Mouse (Mus musculus) frontal cortex, postnatal 36 days (tissue): ENCODE results near the gene Dlg2.

ENCODE experiments used
- DNase-seq, 2 experiments: peaks; one replicate each; pipeline ENCODE4 v3.0.0; 2022; ENCODE audit warnings: low spot score in 2 of 2

The Dlg2 gene

GRCm38 (mm10) chr7:90476313-90477245, at the start of gene Dlg2:
Gene Dlg2, plus strand, starts transcription at chr7:90476672.
- DNase-seq, result peak; percentile 61 to 68

DNA sequence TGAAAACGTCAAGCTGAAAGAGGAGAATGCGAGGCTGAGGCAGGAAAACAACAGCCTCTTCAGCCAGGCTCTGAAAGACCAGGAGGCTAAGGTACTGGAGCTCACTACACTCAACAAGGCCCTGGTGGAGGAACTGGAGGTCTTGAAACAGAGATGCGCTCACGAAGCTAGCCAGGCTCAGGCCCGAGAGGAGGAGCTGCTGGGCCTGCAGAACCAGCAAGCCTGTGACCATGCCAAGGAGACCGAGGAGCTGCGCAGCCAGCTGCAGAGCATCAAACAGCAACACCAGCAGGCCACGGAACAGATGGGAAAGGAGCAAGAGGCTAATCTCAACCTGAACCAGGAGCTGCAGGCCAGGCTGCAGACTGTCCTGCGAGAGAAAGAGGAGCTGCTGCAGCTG, 49.5 kb upstream of the Dlg2 start:
- no peak for DNase-seq

DNA sequence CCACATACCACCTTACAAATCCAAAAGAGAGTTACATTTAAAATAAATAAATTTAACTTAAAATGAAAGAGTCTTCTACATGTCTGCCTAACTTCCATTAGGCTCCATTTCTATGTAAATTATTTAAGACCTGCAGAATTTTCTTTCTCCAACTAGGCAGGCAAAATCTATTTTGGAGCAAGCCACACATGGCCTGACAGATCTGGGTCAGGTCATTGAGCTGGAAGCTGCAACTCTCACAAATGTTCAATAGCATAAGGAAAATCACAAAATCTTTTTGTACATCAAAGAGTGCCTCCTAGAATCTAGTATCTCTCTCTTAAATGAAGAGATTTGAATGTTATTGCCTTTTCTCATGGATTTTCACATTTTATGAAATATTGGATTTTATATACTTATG, 44.3 kb upstream of the Dlg2 start:
- no peak for DNase-seq

DNA sequence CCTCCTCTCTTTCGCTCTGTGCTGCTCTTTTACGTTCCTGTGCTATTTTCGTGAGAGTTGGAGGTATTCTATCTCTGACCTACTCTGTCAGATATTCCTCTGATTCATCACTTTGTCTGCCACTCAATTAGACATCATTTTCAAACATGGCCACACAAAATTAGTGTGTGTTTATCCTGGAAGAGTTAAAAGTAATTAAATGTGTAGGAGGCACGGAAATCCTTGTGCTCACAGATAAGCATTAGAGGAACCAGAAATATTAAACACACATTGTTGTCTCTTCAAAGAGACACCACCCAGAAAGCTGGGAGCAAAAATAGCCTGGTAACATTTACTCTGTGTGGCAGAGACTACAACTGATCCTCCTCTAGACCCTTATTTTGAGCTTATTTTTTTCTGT, 36.4 kb upstream of the Dlg2 start:
- DNase-seq, result no peak

DNA sequence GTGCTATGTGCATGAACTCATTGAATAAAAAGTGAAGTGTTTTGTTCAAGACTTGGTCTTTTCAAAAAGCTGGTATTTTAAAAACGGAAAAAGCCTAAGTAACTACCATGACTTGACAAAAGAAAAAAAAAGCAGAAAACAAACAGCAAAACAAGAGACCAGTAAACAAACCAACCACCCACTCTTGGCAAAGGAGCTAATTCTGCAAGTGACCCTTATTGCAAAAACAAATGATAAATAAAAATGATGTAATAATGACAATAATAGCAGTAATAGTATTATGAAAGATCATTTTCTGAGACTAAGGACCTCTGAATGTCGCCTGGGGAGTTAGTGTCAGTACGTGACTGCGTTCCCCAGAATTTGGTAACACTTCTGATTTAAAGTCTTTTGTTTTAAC, 34.4 kb upstream of the Dlg2 start:
- DNase-seq, result no peak

DNA sequence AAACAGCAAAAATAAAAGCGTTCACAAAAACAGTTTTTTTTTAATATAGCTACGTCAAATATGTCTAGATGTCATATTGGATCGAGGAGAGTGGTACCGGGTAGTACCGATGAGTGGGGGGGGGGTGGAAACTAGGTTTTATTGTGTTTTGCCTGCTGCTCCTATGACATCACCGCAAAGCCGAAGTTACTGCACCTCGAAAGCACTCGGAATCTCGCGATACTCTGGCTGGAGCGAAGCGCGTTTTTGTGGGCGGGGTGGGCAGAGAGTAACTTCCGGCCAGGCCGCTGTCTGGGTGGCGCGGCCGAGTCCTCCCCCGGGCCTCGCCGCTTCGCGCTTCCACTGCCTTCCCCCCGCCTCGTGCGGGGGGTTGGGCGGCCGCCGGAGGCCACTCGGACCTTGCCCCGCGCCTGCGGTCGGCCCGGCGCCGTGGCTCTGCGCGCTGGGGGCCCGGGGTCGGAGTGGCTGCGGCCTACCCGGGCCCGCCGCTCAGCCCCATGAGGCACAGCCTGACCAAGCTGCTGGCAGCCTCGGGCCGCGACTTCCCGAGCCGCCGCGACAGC, 33.9 kb upstream of the Dlg2 start, which contains the start of gene Crebzf:
Gene Crebzf, plus strand, starts transcription at position 212 of the 563 bp plus-strand sequence.
- peak; percentile 93 to 97 for DNase-seq

- DNase-seq, result peak; percentile 69
Measured at GRCm38 (mm10) chr7:90443101-90444091, 33.1 kb upstream of the Dlg2 start.

GRCm38 (mm10) chr7:90444206-90444605, 32.3 kb upstream of the Dlg2 start:
- no peak for DNase-seq

GRCm38 (mm10) chr7:90456149-90456844, 20.2 kb upstream of the Dlg2 start:
- no peak for DNase-seq

- DNase-seq, result peak; percentile 81 to 88
Measured at GRCm38 (mm10) chr7:90456845-90457468, 19.5 kb upstream of the Dlg2 start, which contains the start of gene Tmem126a. Gene Tmem126a, minus strand, starts transcription at chr7:90457229.

GRCm38 (mm10) chr7:90457517-90457916, 19.0 kb upstream of the Dlg2 start:
- DNase-seq, result peak in 1 of 2 experiments; percentile 19

GRCm38 (mm10) chr7:90460330-90460729, 16.1 kb upstream of the Dlg2 start:
- no peak for DNase-seq

GRCm38 (mm10) chr7:90460930-90461329, 15.5 kb upstream of the Dlg2 start:
- DNase-seq, result no peak

DNA sequence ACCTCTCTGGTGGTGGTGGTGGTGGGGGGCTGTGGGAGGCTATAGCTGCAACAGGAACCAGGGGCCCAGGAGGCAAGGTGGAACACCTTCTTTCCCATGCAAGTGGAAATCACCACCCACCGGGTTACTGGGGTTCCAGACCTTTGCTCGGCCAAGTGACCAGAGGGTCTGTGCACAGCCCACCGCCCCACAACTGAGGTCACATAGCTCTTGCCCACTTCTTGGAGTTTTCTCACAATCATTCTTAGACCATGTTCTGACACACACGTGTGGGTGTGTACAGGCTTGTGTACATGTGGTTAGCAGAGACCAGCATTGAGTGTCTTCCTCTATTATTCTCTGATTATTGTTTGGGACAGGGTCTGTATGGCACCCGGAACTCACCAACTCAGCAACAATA, 15.0 kb upstream of the Dlg2 start:
- no peak for DNase-seq

- no peak for DNase-seq
Measured at GRCm38 (mm10) chr7:90473511-90473910, 3.0 kb upstream of the Dlg2 start.

DNA sequence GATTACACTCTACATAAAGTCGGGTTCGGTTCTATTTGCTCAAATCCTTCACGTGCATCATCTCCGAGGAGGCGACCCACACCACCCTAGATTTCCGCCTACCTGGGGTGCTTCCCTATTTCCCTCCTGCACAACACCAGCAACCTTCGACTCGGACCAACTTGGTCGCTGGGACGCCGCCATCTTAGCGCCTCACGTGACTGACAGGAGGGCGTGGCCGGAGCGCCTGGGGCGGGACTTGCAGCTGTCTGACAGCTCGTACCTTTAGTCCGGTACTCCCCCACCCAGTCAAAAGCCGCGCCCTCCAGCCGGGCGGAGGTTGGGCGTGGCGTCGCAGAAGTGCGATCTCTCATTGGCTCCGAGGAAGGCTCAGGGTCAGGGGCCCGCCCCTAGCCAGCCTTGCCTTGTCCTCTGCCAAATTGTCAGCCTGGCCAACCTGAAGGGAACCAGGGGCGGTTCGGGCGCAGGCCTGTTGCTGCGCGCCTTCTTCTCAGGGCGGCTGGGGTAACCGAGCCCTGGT, 619 bp upstream of the Dlg2 start, which contains the start of gene Tmem126b:
Gene Tmem126b, minus strand, starts transcription at position 209 of the 520 bp plus-strand sequence.
- DNase-seq, result peak; percentile 99

GRCm38 (mm10) chr7:90482607-90483006, 6.1 kb downstream of the Dlg2 start:
- DNase-seq, result no peak

GRCm38 (mm10) chr7:90508124-90508523, 31.7 kb downstream of the Dlg2 start:
- no peak for DNase-seq

- peak in 1 of 2 experiments; percentile 13 for DNase-seq
Measured at GRCm38 (mm10) chr7:90512293-90512692, 35.8 kb downstream of the Dlg2 start.
